Mouse (Mus musculus) erythroblast, embryonic 14.5 days (primary cell): Measurements from ENCODE around the gene Mymx.

Experiments used
- GATA1 ChIP-seq: IDR thresholded peaks from 2 replicates; pipeline ENCODE4 v1.6.1; 2012; ENCODE audit warnings: low read length, inconsistent platforms, mixed read lengths
- TAL1 ChIP-seq: IDR thresholded peaks from 3 replicates; pipeline ENCODE4 v1.6.1; 2012; ENCODE audit warnings: low read length, inconsistent platforms, mixed read lengths

GRCm38 (mm10) chr17:45599446-45600242 lies 2.3 kb downstream of the Mymx start, which contains the start of gene Slc29a1:
- no peak for TF ChIP-seq GATA1
- no peak for TF ChIP-seq TAL1
